Mouse (Mus musculus) G1E (cell line): ENCODE results near the gene Defb48.

Source experiments
- CTCF ChIP-seq: IDR thresholded peaks from 2 replicates; pipeline ENCODE4 v1.5.1; 2012; ENCODE audit warnings: low read depth, low read length, inconsistent platforms, mixed read lengths
- GATA1 ChIP-seq: IDR thresholded peaks from 2 replicates; pipeline ENCODE4 v1.6.1; 2012; ENCODE audit warnings: borderline replicate concordance, low read length, inconsistent platforms, mixed read lengths
- GATA2 ChIP-seq: IDR thresholded peaks from 2 replicates; pipeline ENCODE4 v1.6.1; 2012; ENCODE audit warnings: low read depth, low read length, inconsistent platforms, borderline replicate concordance
- POLR2AphosphoS5 ChIP-seq: IDR thresholded peaks from 2 replicates; pipeline ENCODE4 v1.6.1; 2012; ENCODE audit warnings: low read depth, low read length, inconsistent platforms; ENCODE audit not compliant: insufficient replicate concordance
- TAL1 ChIP-seq: conservative IDR thresholded peaks from 2 replicates; pipeline ENCODE4 v1.6.1; 2012; ENCODE audit warnings: low read depth, low read length, inconsistent platforms, mixed read lengths

DNA sequence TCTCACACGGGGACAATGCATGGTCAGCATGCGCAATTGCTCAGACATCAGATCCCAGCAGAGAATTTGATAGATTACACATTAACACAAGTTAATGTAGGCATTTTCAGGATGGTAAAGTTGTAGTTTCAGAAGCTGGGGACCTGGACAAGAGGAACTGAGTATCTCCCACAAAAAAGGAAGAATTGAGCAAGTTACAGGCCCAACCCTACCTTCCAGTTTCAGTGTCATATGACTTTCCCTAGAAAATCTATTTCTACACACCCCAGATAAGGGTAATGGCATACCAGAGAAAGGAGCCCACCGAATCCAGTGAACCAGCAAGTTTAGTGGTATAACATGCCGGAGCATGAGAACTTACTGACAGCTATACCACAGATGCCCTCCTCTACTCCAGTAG lies 20.7 kb downstream of the Defb48 start:
- TF ChIP-seq GATA1: no peak
- no peak for TF ChIP-seq CTCF
- no peak for TF ChIP-seq POLR2AphosphoS5
- TF ChIP-seq TAL1: no peak
- TF ChIP-seq GATA2: no peak
